Mouse (Mus musculus) limb, embryonic 14.5 days (tissue): ENCODE measurements at regions not wholly inside any gene's neighbourhood (a gene's known extent, or its start where the extent isn't known, plus 50 kb on each side); places are given as distances from the start of the nearest gene placed in this dataset.
A peak's percentile ranks its signal among the peaks of the same experiment; 100 is the strongest.

Source experiments
- ATAC-seq: fragments of 200-750 bp; cut with Nextera tagmentation; 2 replicates; pipeline ENCODE4 v1.8.0; 2017; ENCODE audit warnings: low read depth, moderate number of reproducible peaks, moderate TSS enrichment; ENCODE audit not compliant: low FRiP score
- DNase-seq: peaks from one replicate; pipeline ENCODE4 v3.0.0-alpha.2; 2015; ENCODE audit warnings: low spot score
- H3K27ac ChIP-seq: fragments of 300-500 bp; sonication (generic); replicated peaks from 2 replicates; pipeline ENCODE4 v1.5.1; 2014; ENCODE audit warnings: low read depth, mild to moderate bottlenecking, low read length, moderate library complexity, mixed read lengths
- H3K27me3 ChIP-seq: fragments of 300-500 bp; sonication (generic); 2 replicates; pipeline ENCODE4 v1.6.1; 2014; ENCODE audit warnings: low read length, mixed read lengths; ENCODE audit not compliant: control insufficient read depth, insufficient read depth
- H3K36me3 ChIP-seq: fragments of 300-500 bp; sonication (generic); 2 replicates; pipeline ENCODE4 v1.6.1; 2014; ENCODE audit warnings: mild to moderate bottlenecking, low read length, moderate library complexity, mixed read lengths; ENCODE audit not compliant: control insufficient read depth, insufficient read depth
- H3K4me1 ChIP-seq: fragments of 300-500 bp; sonication (generic); 2 replicates; pipeline ENCODE4 v1.6.1; 2014; ENCODE audit warnings: antibody characterized with exemption, low read length, mixed read lengths; ENCODE audit not compliant: control insufficient read depth, insufficient read depth
- H3K4me2 ChIP-seq: fragments of 300-500 bp; sonication (generic); replicated peaks from 2 replicates; pipeline ENCODE4 v1.6.1; 2014; ENCODE audit warnings: low read depth, mild to moderate bottlenecking, low read length, moderate library complexity; ENCODE audit not compliant: severe bottlenecking
- H3K4me3 ChIP-seq: fragments of 300-500 bp; sonication (generic); replicated peaks from 2 replicates; pipeline ENCODE4 v1.5.1; 2014; ENCODE audit warnings: low read length
- H3K9ac ChIP-seq: fragments of 300-500 bp; sonication (generic); 2 replicates; pipeline ENCODE4 v1.6.1; 2014; ENCODE audit warnings: mild to moderate bottlenecking, low read depth, low read length, moderate library complexity; ENCODE audit not compliant: severe bottlenecking
- H3K9me3 ChIP-seq: fragments of 300-500 bp; sonication (generic); 2 replicates; pipeline ENCODE4 v1.6.1; 2016; ENCODE audit warnings: low read length; ENCODE audit not compliant: control insufficient read depth
- POLR2A ChIP-seq: fragments of 200-500 bp; IDR thresholded peaks from 2 replicates; pipeline ENCODE4 v1.8.0; 2012; ENCODE audit warnings: inconsistent platforms, mild to moderate bottlenecking, moderate library complexity, borderline replicate concordance; ENCODE audit not compliant: insufficient read depth, insufficient read length; ENCODE audit errors: extremely low read depth
- WGBS: fragments of 180-500 bp; shearing (Covaris S2); extraction: QIAGEN DNeasy Blood & Tissue Kit; methylation state at CpG from one replicate; pipeline ENCODE4 v1.1.7; 2014; 5-methylcytosine and 5-hydroxymethylcytosine counted together

DNA sequence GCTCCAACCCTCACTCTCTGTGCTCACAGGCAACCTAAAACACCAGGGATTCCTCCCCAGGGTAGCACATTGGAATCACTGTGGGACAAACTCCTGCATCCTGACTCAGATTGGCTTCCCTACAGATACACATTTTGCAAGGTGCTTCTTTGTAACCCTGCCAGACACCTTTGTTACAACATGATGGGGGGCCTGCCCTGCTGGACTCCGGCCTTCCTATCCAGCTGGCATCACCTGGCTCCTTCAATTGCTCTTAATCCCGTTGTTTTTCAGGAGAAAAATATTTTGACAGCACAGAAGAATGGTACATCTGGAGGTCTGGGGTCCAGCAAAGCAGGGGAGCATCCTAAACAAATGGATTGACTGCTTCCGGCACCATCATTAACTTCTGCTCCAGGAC, 242.8 kb downstream of the Snx10 start:
- Histone ChIP-seq H3K27me3 (no peaks in the 10 kb centered on the region), H3K9me3 (no peaks in the 10 kb centered on the region), H3K36me3 (no peaks in the 10 kb centered on the region), H3K4me3 (no peak overlapping the region), H3K27ac (no peak overlapping the region), H3K4me1 (peaks cover 5% of the 10 kb centered on the region), H3K9ac (no peak overlapping the region), H3K4me2 (no peak overlapping the region)
- TF ChIP-seq POLR2A, result no peak
- 24% methylated on average over 3 of the region's 3 CpGs for whole genome bisulfite sequencing
- no peak for DNase-seq
- no peak for ATAC-seq

DNA sequence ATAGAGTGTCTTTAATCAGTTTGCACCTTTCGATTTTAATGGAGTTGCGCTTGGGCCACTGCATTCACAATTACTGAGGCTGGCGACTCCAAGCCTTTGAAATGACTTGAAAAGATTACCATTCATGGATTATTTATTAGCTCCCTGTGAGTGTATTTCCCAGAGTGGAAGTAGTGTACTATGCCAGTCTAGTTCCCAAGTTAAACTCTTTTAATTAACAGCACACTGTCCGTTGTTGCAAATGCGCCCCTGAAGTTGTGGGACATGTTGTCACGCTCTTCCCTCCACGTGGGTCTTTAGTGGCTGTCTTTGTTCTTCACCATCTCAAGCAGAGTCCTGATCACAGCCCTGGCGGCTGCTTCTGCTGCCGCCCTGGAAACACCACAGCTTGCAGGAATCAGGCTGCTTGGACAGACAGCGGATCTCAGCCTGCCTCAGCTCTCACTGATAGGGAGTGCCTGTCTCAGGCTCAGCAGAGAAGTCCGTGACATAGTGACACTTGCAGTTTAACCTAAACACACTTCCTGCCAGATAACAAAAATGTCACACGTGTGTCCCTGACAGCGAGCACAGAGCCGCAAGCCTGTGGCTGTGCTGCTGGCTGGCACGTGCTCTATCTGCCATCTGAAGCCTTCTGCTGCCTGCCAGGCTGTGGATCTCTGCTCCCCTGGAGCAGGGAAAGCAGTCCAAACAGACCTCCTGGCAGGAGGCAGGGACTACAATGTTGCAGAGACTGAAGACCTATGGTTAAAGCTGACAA, 244.1 kb downstream of the Snx10 start:
- H3K27me3 ChIP-seq, result no peaks in the 10 kb centered on the region
- H3K4me2 ChIP-seq, result peak overlapping the region; percentile 38
- peak; percentile 47; the same call in 1 of the 2 replicates for ATAC-seq
- H3K36me3 ChIP-seq, result no peaks in the 10 kb centered on the region
- TF ChIP-seq POLR2A, result no peak
- no peak overlapping the region for H3K27ac ChIP-seq
- H3K9me3 ChIP-seq, result no peaks in the 10 kb centered on the region
- WGBS, result 7% methylated on average over 15 of the region's 15 CpGs
- no peak for DNase-seq
- peaks cover 5% of the 10 kb centered on the region for H3K4me1 ChIP-seq
- peak overlapping the region; percentile 12; the same call in 1 of the 2 replicates for H3K9ac ChIP-seq
- no peak overlapping the region for H3K4me3 ChIP-seq

DNA sequence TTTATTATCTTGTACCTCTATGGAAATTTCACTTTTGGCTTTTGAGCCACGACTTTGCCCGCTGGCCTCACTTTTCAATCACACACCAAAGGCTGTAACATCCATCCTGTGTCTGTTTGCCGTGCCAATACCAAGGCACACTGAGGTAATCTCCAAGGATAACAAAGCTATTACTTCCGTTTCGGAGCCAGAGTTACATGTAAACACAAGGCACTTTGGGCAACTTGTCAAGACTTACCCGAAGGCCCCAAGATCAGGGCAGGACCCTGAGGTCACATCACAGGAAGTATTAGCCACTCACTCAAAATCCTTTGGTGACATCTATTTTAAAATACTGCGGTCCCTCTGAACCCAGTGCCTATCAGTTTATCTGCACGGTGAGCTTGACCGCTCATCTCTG, 241.3 kb downstream of the Skap2 start:
- Histone ChIP-seq H3K4me2 (no peak overlapping the region), H3K9me3 (no peaks in the 10 kb centered on the region), H3K4me3 (no peak overlapping the region), H3K36me3 (no peaks in the 10 kb centered on the region), H3K27ac (no peak overlapping the region), H3K4me1 (peaks cover 5% of the 10 kb centered on the region), H3K9ac (no peak overlapping the region), H3K27me3 (no peaks in the 10 kb centered on the region)
- TF ChIP-seq POLR2A, result no peak
- DNase-seq (no peak), ATAC-seq (no peak)
- WGBS, result 57% methylated on average over 9 of the region's 9 CpGs

DNA sequence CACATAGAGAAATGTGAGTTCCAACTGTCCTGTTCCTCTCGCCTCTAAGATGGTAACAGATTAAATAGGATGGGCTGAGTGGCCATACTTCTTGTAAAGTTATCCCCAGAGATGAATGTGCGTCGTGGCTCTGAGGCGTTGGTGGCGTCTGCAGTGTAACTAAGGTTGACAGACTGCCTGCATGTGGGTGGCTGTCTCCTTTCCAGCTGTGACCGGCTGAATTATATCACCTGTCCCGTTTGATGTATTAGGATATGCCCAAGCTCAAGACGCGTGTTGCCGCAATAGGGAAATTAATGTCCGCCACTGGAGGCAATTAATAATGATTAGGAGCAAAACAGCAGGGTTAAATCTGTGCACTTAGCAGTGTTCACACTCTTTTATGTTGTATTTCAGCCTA, 240.9 kb downstream of the Skap2 start:
- DNase-seq (no peak), ATAC-seq (no peak)
- Histone ChIP-seq H3K27ac (no peak overlapping the region), H3K27me3 (no peaks in the 10 kb centered on the region), H3K9ac (no peak overlapping the region), H3K4me1 (peaks cover 5% of the 10 kb centered on the region), H3K36me3 (no peaks in the 10 kb centered on the region), H3K4me2 (no peak overlapping the region), H3K9me3 (no peaks in the 10 kb centered on the region), H3K4me3 (no peak overlapping the region)
- 10% methylated on average over 11 of the region's 11 CpGs for WGBS
- TF ChIP-seq POLR2A, result no peak

DNA sequence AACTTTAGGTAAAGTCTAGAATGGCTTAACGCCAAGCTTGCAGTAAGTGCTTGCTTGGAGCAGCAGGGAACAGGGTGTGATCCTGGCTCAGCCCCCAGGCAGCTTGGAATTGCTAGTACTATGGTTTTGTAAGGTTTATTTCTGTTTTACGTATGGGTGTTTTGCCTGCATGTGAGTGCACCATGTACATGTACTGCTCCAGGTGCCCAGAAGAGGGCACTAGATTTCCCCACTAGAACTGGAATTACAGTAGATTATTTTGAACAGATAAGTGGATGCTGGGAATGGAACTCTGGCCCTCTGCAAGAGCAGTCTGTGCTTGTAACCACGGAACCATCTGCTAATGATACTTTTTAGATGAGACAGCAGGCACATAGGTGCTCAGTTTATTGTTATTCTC, 237.6 kb downstream of the Skap2 start:
- Histone ChIP-seq H3K9me3 (no peaks in the 10 kb centered on the region), H3K27ac (no peak overlapping the region), H3K4me1 (no peaks in the 10 kb centered on the region), H3K9ac (no peak overlapping the region), H3K4me2 (no peak overlapping the region), H3K27me3 (no peaks in the 10 kb centered on the region), H3K36me3 (no peaks in the 10 kb centered on the region), H3K4me3 (no peak overlapping the region)
- TF ChIP-seq POLR2A, result no peak
- ATAC-seq (no peak), DNase-seq (no peak)
- 72% methylated on average over 3 of the region's 3 CpGs for WGBS
